Mouse (Mus musculus) thymus, postnatal 14 days (tissue): ENCODE measurements at regions not wholly inside any gene's neighbourhood (a gene's known extent, or its start where the extent isn't known, plus 50 kb on each side); places are given as distances from the start of the nearest gene placed in this dataset.
A peak's percentile ranks its signal among the peaks of the same experiment; 100 is the strongest.

Source experiments
- DNase-seq: peaks from one replicate; pipeline ENCODE4 v3.0.0; 2021

GRCm38 (mm10) chr17:87202958-87203720 is 62.6 kb downstream of the Mcfd2 start:
- DNase-seq, result peak; percentile 77

- DNase-seq, result peak; percentile 44
These were observed 63.2 kb downstream of the Mcfd2 start for GRCm38 (mm10) chr17:87202490-87202889.

- no peak for DNase-seq
These were observed 65.0 kb downstream of the Mcfd2 start for GRCm38 (mm10) chr17:87200721-87201242.

- no peak for DNase-seq
These were observed 65.6 kb downstream of the Mcfd2 start for GRCm38 (mm10) chr17:87200134-87200533.

- no peak for DNase-seq
These were observed 66.6 kb downstream of the Mcfd2 start for GRCm38 (mm10) chr17:87199134-87199533.

GRCm38 (mm10) chr17:87197434-87197833 is 68.3 kb downstream of the Mcfd2 start:
- no peak for DNase-seq

GRCm38 (mm10) chr17:87194639-87195038 is 71.1 kb downstream of the Mcfd2 start:
- DNase-seq, result no peak

GRCm38 (mm10) chr17:87193482-87193881 is 72.3 kb downstream of the Mcfd2 start:
- DNase-seq, result no peak

GRCm38 (mm10) chr17:87189670-87190069 is 76.1 kb downstream of the Mcfd2 start:
- DNase-seq, result no peak
